Mouse (Mus musculus) leukemia stem cell, adult 10-12 weeks (primary cell): ENCODE measurements around the gene Mplkip. TPM values are rescaled to one million over a fixed set of nuclear protein-coding genes. Genes with fewer than 3 reads are reported as not detected.

Experiments
- polyA plus RNA-seq: library from polyadenylated mRNA; stranded (reverse); fragments of >175 nt; gene quantifications from 2 replicates; pipeline ENCODE4 v1.2.3, GENCODE M21; 2012; ENCODE audit warnings: low replicate concordance

Gene Mplkip
- 57.4 and 57.8 TPM in 2 replicates for polyA plus RNA-seq

DNA sequence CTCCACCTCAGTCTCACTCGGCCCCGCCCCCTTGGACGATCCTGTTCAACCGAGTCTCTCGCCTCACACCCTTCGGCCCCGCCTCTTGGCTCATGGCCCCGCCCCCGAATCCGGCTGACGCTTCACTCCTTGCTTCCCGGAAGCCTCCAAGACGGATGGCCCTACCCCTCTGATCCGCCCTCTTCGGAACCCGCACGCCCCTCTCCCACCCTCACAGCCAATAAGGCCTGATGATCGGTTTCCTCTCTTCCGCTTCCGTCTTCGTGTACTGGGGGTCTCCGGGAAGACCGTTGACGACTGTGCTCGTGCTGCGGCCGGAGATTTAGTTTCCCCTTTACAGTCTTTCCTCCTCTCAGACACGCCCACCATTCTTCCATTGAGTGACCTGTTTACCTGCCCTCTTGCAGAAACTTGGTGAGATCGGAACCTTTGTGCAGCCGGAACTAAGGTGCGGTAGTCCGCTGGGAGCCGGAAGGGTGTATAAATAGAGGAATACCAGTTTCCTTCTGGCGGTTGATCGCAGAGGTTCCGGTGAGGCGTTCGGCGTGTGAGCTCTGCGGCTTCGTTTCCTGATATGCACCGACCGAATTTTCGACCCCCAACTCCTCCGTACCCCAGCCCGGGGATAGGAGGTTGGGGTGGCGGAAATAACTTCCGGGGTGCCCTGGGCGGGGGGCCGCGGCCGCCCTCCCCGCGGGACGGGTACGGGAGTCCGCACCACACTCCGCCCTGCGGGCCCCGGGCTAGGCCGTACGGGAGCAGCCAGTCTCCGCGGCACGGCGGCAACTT lies at the start of gene Mplkip, which contains the start of gene Sugct:
Mplkip (plus strand) TSS at position 282 of the 789 bp plus-strand sequence.
Sugct (minus strand) TSS at position 643 of the 789 bp plus-strand sequence.

Other genes with a start within 250 kb of the Mplkip start
- gene Sugct, start 361 bp downstream of the Mplkip start, polyA plus RNA-seq: not detected in 2 replicates
- 337 and 398 TPM in 2 replicates for gene Cdk13, start 109.9 kb downstream of the Mplkip start, polyA plus RNA-seq
- gene Rala, start 249.0 kb downstream of the Mplkip start, polyA plus RNA-seq: 3.4 and 6.1 TPM in 2 replicates